Mouse (Mus musculus): ENCODE data around the gene Zfp704.

- TF ChIP-seq CTCF (IDR thresholded peaks at IDR 0.05; ENCODE audit: insufficient read depth, low read length) (no peak), POLR2A (IDR thresholded peaks at IDR 0.05; ENCODE audit: borderline replicate concordance, extremely low read depth, low read depth, low read length) (no peak)
Observed at GRCm38 (mm10) chr3:9434394-9435175, 175.3 kb downstream of the Zfp704 start.
